Mouse (Mus musculus) G1E-ER4 (cell line): ENCODE data around the gene Sh3bp5. TPM values are rescaled to one million over a fixed set of nuclear protein-coding genes. Genes with fewer than 3 reads are reported as not detected.

Experiments used
- GATA1 ChIP-seq: IDR thresholded peaks from one replicate; pipeline ENCODE4 v1.8.0; 2012; ENCODE audit warnings: low read length, inconsistent platforms
- polyA plus RNA-seq: library from polyadenylated mRNA; stranded (reverse); fragments of >175 nt; gene quantifications from 2 replicates; pipeline ENCODE4 v1.2.3, GENCODE M21; 2012

The Sh3bp5 gene
- 0.15 TPM in 2 replicates for polyA plus RNA-seq

- TF ChIP-seq GATA1, result no peak
Measured at GRCm38 (mm10) chr14:31435930-31436693, at the start of gene Sh3bp5. Gene Sh3bp5, minus strand, starts transcription at chr14:31436078.

- TF ChIP-seq GATA1, result no peak
Measured at GRCm38 (mm10) chr14:31482417-31482816, 46.5 kb upstream of the Sh3bp5 start.

GRCm38 (mm10) chr14:31473297-31473696 lies 37.4 kb upstream of the Sh3bp5 start:
- no peak for TF ChIP-seq GATA1

GRCm38 (mm10) chr14:31472451-31473061 lies 36.7 kb upstream of the Sh3bp5 start:
- TF ChIP-seq GATA1, result no peak

GRCm38 (mm10) chr14:31469711-31470110 lies 33.8 kb upstream of the Sh3bp5 start:
- TF ChIP-seq GATA1, result no peak

- TF ChIP-seq GATA1, result no peak
Measured at GRCm38 (mm10) chr14:31464176-31464575, 28.3 kb upstream of the Sh3bp5 start.

GRCm38 (mm10) chr14:31462886-31463285 lies 27.0 kb upstream of the Sh3bp5 start:
- no peak for TF ChIP-seq GATA1

GRCm38 (mm10) chr14:31458006-31458405 lies 22.1 kb upstream of the Sh3bp5 start:
- no peak for TF ChIP-seq GATA1

- TF ChIP-seq GATA1, result no peak
Measured at GRCm38 (mm10) chr14:31456064-31456721, 20.3 kb upstream of the Sh3bp5 start.

- no peak for TF ChIP-seq GATA1
Measured at GRCm38 (mm10) chr14:31454849-31455566, 19.1 kb upstream of the Sh3bp5 start.

GRCm38 (mm10) chr14:31448994-31449393 lies 13.1 kb upstream of the Sh3bp5 start:
- no peak for TF ChIP-seq GATA1

- no peak for TF ChIP-seq GATA1
Measured at GRCm38 (mm10) chr14:31443616-31444015, 7.7 kb upstream of the Sh3bp5 start.

- no peak for TF ChIP-seq GATA1
Measured at GRCm38 (mm10) chr14:31440725-31441124, 4.8 kb upstream of the Sh3bp5 start.

GRCm38 (mm10) chr14:31440230-31440629 lies 4.4 kb upstream of the Sh3bp5 start:
- TF ChIP-seq GATA1, result no peak

GRCm38 (mm10) chr14:31439279-31439678 lies 3.4 kb upstream of the Sh3bp5 start:
- no peak for TF ChIP-seq GATA1
